Mouse (Mus musculus) mature B cell (primary cell): Measurements from ENCODE around the gene Dnajc8.
"Not testable (repeated sequence)": the region's sequence is repeated elsewhere in the genome, so short reads cannot be mapped to it uniquely, and the experiment has no call there.

Experiments used
- in situ Hi-C: fragments of 300-500 bp; cut with MboI; formaldehyde crosslinking; loops from 2 replicates; pipeline ENCODE4 v1.14.3; 2019

Gene Dnajc8

GRCm38 (mm10) chr4:132565089-132565747, 29.9 kb downstream of the Dnajc8 start:
- in situ Hi-C loops, result no loop called here

- in situ Hi-C loops, result no loop called here
These were observed 32.0 kb downstream of the Dnajc8 start for GRCm38 (mm10) chr4:132567361-132567779.

- in situ Hi-C loops, result no loop called here
These were observed 33.8 kb downstream of the Dnajc8 start for GRCm38 (mm10) chr4:132569115-132569514.

- in situ Hi-C loops, result no loop called here
These were observed 35.8 kb downstream of the Dnajc8 start for GRCm38 (mm10) chr4:132571190-132571589.

- in situ Hi-C loops, result no loop called here
These were observed 38.0 kb downstream of the Dnajc8 start for GRCm38 (mm10) chr4:132573327-132573726.

- in situ Hi-C loops, result no loop called here
These were observed 39.5 kb downstream of the Dnajc8 start for GRCm38 (mm10) chr4:132574809-132575347.

GRCm38 (mm10) chr4:132583781-132584180, 48.4 kb downstream of the Dnajc8 start:
- in situ Hi-C loops, result no loop called here

GRCm38 (mm10) chr4:132584975-132585374, 49.6 kb downstream of the Dnajc8 start:
- in situ Hi-C loops, result no loop called here

GRCm38 (mm10) chr4:132586282-132586681, 50.9 kb downstream of the Dnajc8 start:
- in situ Hi-C loops, result no loop called here

- in situ Hi-C loops, result no loop called here
These were observed 53.2 kb downstream of the Dnajc8 start for GRCm38 (mm10) chr4:132588512-132588911.

GRCm38 (mm10) chr4:132590642-132591041, 55.3 kb downstream of the Dnajc8 start:
- in situ Hi-C loops, result no loop called here

- in situ Hi-C loops, result no loop called here
These were observed 57.6 kb downstream of the Dnajc8 start for GRCm38 (mm10) chr4:132592958-132593357.

GRCm38 (mm10) chr4:132594191-132594590, 58.8 kb downstream of the Dnajc8 start:
- in situ Hi-C loops, result no loop called here

- in situ Hi-C loops, result no loop called here
These were observed 63.5 kb downstream of the Dnajc8 start for GRCm38 (mm10) chr4:132598861-132599260.

- in situ Hi-C loops, result no loop called here
These were observed 64.4 kb downstream of the Dnajc8 start for GRCm38 (mm10) chr4:132599764-132600163.

GRCm38 (mm10) chr4:132600465-132600864, 65.1 kb downstream of the Dnajc8 start:
- in situ Hi-C loops, result no loop called here

- in situ Hi-C loops, result not testable (repeated sequence)
These were observed 65.9 kb downstream of the Dnajc8 start for GRCm38 (mm10) chr4:132601242-132601641.
